Mouse (Mus musculus) right cerebral cortex, postnatal 10 days (tissue): ENCODE results near the gene Olfr455.

Experiments
- DNase-seq, 2 experiments: peaks; one replicate each; pipeline ENCODE4 v3.0.0; 2021; ENCODE audit warnings: low spot score in 2 of 2

Olfr455 gene

DNA sequence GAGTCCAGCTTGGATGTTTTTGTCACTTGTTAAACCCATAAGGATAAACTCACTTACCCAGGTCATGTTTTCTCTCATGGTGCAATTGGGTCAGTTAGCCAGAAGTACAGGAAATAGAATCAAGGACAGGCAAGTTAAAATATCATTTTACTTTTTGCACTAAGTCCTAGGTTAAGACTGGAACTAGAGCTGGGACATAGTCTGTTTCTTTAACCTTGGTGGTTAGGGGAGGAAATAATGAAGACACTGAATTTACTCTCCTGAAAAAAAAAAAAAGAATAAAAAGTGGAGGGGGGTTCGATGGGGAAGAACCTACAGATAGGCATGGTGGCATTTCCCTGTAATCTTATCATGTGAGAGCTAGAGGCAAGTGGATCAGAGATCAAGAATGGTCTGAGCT is 60.3 kb downstream of the Olfr455 start, which contains the start of gene Olfr456:
Gene Olfr456, minus strand, starts transcription at position 101 of the 400 bp plus-strand sequence.
- DNase-seq: no peak
